Mouse (Mus musculus): Measurements from ENCODE around the gene Hoxd4. TPM values are rescaled to one million over a fixed set of nuclear protein-coding genes. Genes with fewer than 3 reads are reported as not detected.

The Hoxd4 gene
- polyA plus RNA-seq, 1 experiment from 2014 or later = 2.3 TPM

DNA sequence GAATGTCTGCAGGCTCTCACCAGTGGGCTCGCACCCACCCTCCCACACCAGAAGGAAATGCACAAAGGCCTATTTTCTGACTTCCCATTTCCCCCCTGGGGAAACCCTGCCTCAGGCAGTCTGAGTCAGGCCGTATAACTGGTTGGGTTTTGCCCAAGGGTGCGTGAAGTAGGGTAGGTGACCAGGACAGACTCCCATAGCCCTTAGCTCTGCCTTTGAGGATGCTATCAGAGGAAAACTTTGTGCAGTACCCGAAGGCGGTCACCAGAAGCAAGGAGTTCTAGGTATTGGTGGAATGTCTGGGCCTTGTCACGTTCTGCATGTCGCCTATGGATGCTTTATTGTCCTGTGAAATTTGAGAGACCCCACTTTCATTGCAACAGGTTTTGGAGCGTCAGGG lies 11.2 kb downstream of the Hoxd4 start:
- ATAC-seq = no peak
- Histone ChIP-seq H3K9ac (ENCODE audit: low read depth, low read length) (0 out of 2 replicates have a peak overlapping the region, but pooled peaks have one; percentile 7), H3K27ac (ENCODE audit: low read depth, low read length) (no peak overlapping the region), H3K4me3 (ENCODE audit: low read length) (0 out of 2 replicates have a peak overlapping the region, but pooled peaks have one; percentile 6), H3K27me3 (replicated peaks; ENCODE audit: control insufficient read depth, insufficient read depth, low read length) (peaks cover 58% of the 10 kb centered on the region), H3K36me3 (ENCODE audit: control insufficient read depth, insufficient read depth, low read length) (no peaks in the 10 kb centered on the region), H3K9me3 (ENCODE audit: control insufficient read depth, low read length) (no peaks in the 10 kb centered on the region), H3K4me2 (ENCODE audit: low read length) (peak overlapping the region; percentile 25), H3K4me1 (ENCODE audit: control insufficient read depth, insufficient read depth, low read depth, low read length) (peaks cover 2% of the 10 kb centered on the region)
- 8% methylated on average over 8 of the region's 8 CpGs for WGBS

DNA sequence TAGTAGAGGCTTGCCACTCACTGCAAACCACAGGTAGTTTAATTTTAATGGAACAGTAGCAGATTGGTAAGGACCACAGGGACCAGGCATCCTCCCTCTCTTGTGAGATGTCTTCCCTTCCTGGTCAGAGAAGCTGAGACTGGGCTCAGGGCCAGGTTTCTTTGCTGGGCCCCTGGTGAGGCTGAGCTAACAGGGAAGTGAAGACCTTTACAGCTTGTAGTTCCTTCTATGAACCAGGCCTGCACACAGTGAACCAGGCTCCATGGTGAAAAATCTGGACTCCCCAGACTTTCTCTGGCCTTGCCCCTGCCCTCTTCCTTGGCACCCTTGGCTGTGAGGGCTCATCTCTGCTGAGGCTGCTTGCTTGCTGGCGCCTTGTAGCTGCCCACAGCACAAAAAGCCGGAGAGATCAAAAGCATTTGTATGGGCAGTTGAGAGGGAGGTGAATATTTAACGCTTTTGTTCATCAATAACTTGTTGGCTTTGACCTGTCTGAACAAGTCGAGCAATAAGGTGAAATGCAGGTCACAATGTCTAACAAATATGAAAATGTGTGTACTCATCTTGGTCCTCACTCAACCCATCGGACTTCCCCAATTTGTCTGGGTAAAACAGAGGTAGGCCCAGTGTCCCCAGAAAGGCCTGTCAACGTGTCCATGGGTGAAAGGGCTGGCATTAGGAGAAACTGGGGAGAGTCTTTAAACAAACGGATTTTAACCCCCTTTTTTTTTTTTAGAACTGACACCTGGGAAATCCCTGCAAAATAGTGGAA lies 12.7 kb downstream of the Hoxd4 start:
- no peak for ATAC-seq
- Histone ChIP-seq H3K4me1 (ENCODE audit: control insufficient read depth, insufficient read depth, low read depth, low read length) (peaks cover 2% of the 10 kb centered on the region), H3K27ac (ENCODE audit: low read depth, low read length) (no peak overlapping the region), H3K9ac (ENCODE audit: low read depth, low read length) (no peak overlapping the region), H3K27me3 (replicated peaks; ENCODE audit: control insufficient read depth, insufficient read depth, low read length) (peaks cover 58% of the 10 kb centered on the region), H3K9me3 (ENCODE audit: control insufficient read depth, low read length) (no peaks in the 10 kb centered on the region), H3K4me3 (ENCODE audit: low read length) (no peak overlapping the region), H3K4me2 (ENCODE audit: low read length) (no peak overlapping the region), H3K36me3 (ENCODE audit: control insufficient read depth, insufficient read depth, low read length) (no peaks in the 10 kb centered on the region)
- WGBS = 18% methylated on average over 7 of the region's 7 CpGs

DNA sequence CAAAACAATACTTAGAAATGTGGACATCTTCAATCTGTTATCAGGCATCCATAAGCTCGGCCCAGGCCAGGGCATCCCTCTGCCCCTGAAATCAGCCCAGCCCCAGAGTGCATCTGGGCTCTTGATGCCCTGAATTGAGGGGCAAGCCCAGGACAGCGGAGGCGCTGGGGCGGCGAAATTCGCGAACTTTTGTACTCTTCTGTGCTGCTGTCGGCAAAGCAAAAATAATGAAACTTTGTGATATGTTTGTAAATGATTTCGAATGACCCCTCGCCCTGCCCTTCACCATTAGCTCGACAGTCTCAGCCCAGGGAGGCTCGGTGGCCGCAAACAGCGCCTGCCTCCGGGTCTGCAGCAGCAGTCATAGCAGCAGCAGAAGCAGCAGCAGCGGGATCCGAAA lies 13.4 kb downstream of the Hoxd4 start:
- peaks cover 52% of the 10 kb centered on the region for H3K27me3 ChIP-seq (replicated peaks; ENCODE audit: control insufficient read depth, insufficient read depth, low read length)
- H3K4me3 ChIP-seq (ENCODE audit: low read length) = peak overlapping the region; percentile 9; the same call in 1 of the 2 replicates
- no peaks in the 10 kb centered on the region for H3K36me3 ChIP-seq (ENCODE audit: control insufficient read depth, insufficient read depth, low read length)
- H3K9ac ChIP-seq (ENCODE audit: low read depth, low read length) = no peak overlapping the region
- peak overlapping the region; percentile 35 for H3K4me2 ChIP-seq (ENCODE audit: low read length)
- H3K4me1 ChIP-seq (ENCODE audit: control insufficient read depth, insufficient read depth, low read depth, low read length) = peaks cover 2% of the 10 kb centered on the region
- H3K9me3 ChIP-seq (ENCODE audit: control insufficient read depth, low read length) = no peaks in the 10 kb centered on the region
- H3K27ac ChIP-seq (ENCODE audit: low read depth, low read length) = no peak overlapping the region
- ATAC-seq = no peak
- 10% methylated on average over 17 of the region's 17 CpGs for WGBS

DNA sequence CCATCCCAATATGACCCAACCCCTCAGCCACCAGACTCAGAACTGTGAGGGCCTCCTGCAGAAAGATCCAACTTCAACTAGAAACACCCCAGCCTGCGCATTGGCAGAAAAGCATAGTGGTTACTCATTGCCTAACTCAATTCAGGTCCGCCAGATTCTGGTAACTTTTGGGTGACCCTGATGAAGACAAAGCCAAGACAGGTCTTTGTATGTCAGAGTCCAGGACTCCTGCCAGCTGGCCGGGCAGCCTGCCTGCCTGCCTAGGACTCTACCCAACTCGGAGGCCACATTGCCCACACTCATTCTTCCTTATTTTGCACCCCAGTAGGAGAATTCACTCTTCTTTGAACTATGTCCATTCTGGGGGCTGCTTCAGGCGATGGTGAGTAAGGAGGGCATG lies 14.8 kb downstream of the Hoxd4 start, which contains the start of gene Gm28230:
Gm28230 (plus strand) TSS at position 178 of the 400 bp plus-strand sequence.
- Histone ChIP-seq H3K36me3 (ENCODE audit: control insufficient read depth, insufficient read depth, low read length) (no peaks in the 10 kb centered on the region), H3K27me3 (replicated peaks; ENCODE audit: control insufficient read depth, insufficient read depth, low read length) (peaks cover 49% of the 10 kb centered on the region), H3K4me1 (ENCODE audit: control insufficient read depth, insufficient read depth, low read depth, low read length) (peaks cover 2% of the 10 kb centered on the region), H3K4me2 (ENCODE audit: low read length) (peak within 1 kb of the TSS; percentile 50), H3K9ac (ENCODE audit: low read depth, low read length) (peak within 1 kb of the TSS; percentile 53), H3K9me3 (ENCODE audit: control insufficient read depth, low read length) (no peaks in the 10 kb centered on the region), H3K27ac (ENCODE audit: low read depth, low read length) (peak within 1 kb of the TSS; percentile 81), H3K4me3 (ENCODE audit: low read length) (peak within 1 kb of the TSS; percentile 49)
- WGBS = 6% methylated on average over 5 of the region's 5 CpGs
- ATAC-seq = peak; percentile 59; the same call in 1 of the 2 replicates

DNA sequence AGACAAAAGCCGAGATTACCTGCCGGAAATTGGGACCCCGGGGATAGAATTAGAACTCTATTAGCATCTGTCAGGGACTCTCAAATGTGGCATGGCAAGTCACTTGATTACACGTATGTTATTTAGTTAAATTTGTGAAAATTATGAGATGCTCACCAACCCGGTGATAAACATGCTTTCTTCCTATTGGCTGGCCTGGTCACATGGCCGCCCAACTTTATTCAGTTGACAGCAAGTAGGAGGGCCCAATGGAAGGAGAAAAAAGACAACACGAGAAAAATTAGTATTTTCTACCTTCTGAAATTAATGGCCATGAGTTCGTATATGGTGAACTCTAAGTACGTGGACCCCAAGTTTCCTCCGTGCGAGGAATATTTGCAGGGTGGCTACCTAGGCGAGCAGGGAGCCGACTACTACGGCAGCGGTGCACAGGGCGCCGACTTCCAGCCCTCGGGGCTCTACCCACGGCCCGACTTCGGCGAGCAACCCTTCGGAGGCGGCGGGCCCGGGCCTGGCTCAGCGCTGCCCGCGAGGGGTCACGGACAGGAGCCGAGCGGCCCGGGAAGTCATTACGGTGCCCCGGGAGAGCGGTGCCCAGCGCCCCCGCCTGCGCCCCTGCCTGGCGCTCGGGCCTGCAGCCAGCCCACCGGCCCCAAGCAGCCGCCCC lies 15.4 kb downstream of the Hoxd4 start:
- H3K9ac ChIP-seq (ENCODE audit: low read depth, low read length) = peak overlapping the region; percentile 53
- H3K36me3 ChIP-seq (ENCODE audit: control insufficient read depth, insufficient read depth, low read length) = no peaks in the 10 kb centered on the region
- H3K27ac ChIP-seq (ENCODE audit: low read depth, low read length) = peak overlapping the region; percentile 81
- H3K4me1 ChIP-seq (ENCODE audit: control insufficient read depth, insufficient read depth, low read depth, low read length) = peaks cover 2% of the 10 kb centered on the region
- WGBS = 1% methylated on average over 39 of the region's 43 CpGs
- H3K4me2 ChIP-seq (ENCODE audit: low read length) = peak overlapping the region; percentile 50
- H3K4me3 ChIP-seq (ENCODE audit: low read length) = peak overlapping the region; percentile 49
- H3K27me3 ChIP-seq (replicated peaks; ENCODE audit: control insufficient read depth, insufficient read depth, low read length) = peaks cover 47% of the 10 kb centered on the region
- no peaks in the 10 kb centered on the region for H3K9me3 ChIP-seq (ENCODE audit: control insufficient read depth, low read length)
- peak; percentile 57; the same call in 1 of the 2 replicates for ATAC-seq

DNA sequence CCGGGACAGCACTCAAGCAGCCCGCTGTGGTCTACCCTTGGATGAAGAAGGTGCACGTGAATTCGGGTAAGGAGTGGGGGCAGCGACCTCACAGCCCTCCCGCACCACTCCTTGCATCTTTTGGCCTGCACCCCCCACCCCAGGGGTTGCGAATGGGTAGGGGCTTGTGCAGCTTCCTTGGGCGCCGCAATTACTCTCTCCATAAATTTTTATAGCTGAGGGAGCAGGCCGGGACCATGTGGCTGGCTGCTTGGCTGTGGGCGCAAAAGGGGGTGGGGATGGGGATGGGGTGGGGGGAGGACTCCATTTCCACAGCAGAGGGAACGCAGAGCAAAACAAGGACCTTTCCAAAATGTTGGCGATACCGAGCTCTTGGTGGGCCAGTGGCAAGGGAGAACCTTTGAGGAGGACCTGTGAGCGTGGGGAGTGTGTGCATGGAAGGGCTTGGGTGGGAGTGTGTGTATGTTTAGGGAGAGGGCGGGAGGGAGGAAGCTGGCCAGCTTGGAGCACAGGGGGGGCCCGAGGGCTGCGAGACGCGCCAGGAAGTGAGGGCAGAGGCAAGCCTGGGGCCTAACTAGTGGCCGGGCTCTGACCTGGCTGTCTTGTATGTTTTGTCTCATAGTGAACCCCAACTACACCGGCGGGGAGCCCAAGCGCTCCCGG lies 16.0 kb downstream of the Hoxd4 start:
- peak overlapping the region; percentile 53 for H3K9ac ChIP-seq (ENCODE audit: low read depth, low read length)
- H3K27ac ChIP-seq (ENCODE audit: low read depth, low read length) = peak overlapping the region; percentile 81
- H3K36me3 ChIP-seq (ENCODE audit: control insufficient read depth, insufficient read depth, low read length) = no peaks in the 10 kb centered on the region
- peaks cover 2% of the 10 kb centered on the region for H3K4me1 ChIP-seq (ENCODE audit: control insufficient read depth, insufficient read depth, low read depth, low read length)
- peak overlapping the region; percentile 49 for H3K4me3 ChIP-seq (ENCODE audit: low read length)
- peaks cover 44% of the 10 kb centered on the region for H3K27me3 ChIP-seq (replicated peaks; ENCODE audit: control insufficient read depth, insufficient read depth, low read length)
- 4% methylated on average over 24 of the region's 25 CpGs for WGBS
- peak overlapping the region; percentile 50 for H3K4me2 ChIP-seq (ENCODE audit: low read length)
- no peaks in the 10 kb centered on the region for H3K9me3 ChIP-seq (ENCODE audit: control insufficient read depth, low read length)
- peak; percentile 19; the same call in 1 of the 2 replicates for ATAC-seq

DNA sequence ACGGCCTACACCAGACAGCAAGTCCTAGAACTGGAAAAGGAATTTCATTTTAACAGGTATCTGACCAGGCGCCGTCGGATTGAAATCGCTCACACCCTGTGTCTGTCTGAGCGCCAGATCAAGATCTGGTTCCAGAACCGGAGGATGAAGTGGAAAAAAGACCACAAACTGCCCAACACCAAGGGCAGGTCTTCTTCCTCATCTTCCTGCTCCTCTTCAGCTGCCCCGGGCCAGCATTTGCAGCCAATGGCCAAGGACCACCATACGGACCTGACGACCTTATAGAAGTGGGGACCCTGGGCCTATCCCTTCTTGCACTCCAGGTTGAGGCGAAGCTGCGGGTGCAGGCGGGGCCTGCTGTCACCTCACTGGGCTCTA lies 16.6 kb downstream of the Hoxd4 start:
- WGBS = 12% methylated on average over 13 of the region's 13 CpGs
- Histone ChIP-seq H3K9ac (ENCODE audit: low read depth, low read length) (peak overlapping the region; percentile 53), H3K27ac (ENCODE audit: low read depth, low read length) (peak overlapping the region; percentile 68), H3K4me2 (ENCODE audit: low read length) (peak overlapping the region; percentile 50), H3K9me3 (ENCODE audit: control insufficient read depth, low read length) (no peaks in the 10 kb centered on the region), H3K4me3 (ENCODE audit: low read length) (peak overlapping the region; percentile 49), H3K27me3 (replicated peaks; ENCODE audit: control insufficient read depth, insufficient read depth, low read length) (peaks cover 39% of the 10 kb centered on the region), H3K4me1 (ENCODE audit: control insufficient read depth, insufficient read depth, low read depth, low read length) (peaks cover 2% of the 10 kb centered on the region), H3K36me3 (ENCODE audit: control insufficient read depth, insufficient read depth, low read length) (no peaks in the 10 kb centered on the region)
- no peak for ATAC-seq

DNA sequence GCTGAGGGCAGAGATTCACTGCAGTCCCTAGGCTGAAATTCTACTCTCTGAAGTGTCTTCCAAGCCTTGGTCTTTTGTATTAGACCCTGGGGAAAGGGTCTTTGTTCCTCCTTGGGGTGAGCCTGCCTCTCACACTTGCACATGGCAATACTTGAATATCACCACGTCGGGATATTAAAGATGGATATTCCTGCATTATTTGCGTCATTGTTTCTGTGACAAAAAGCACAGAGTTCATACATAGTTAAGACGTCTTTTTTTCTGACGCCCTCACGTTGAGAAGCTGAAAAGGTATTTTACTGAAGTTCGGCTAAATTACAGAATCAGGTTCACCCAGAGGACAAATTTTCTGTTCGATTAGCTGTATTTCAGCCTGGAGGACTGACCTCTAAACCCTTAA lies 18.6 kb downstream of the Hoxd4 start:
- no peaks in the 10 kb centered on the region for H3K9me3 ChIP-seq (ENCODE audit: control insufficient read depth, low read length)
- no peak overlapping the region; the same call in 1 of the 2 replicates for H3K27ac ChIP-seq (ENCODE audit: low read depth, low read length)
- ATAC-seq = no peak
- WGBS = 7% methylated on average over 8 of the region's 8 CpGs
- peaks cover 2% of the 10 kb centered on the region for H3K4me1 ChIP-seq (ENCODE audit: control insufficient read depth, insufficient read depth, low read depth, low read length)
- H3K4me2 ChIP-seq (ENCODE audit: low read length) = peak overlapping the region; percentile 67
- H3K36me3 ChIP-seq (ENCODE audit: control insufficient read depth, insufficient read depth, low read length) = no peaks in the 10 kb centered on the region
- H3K4me3 ChIP-seq (ENCODE audit: low read length) = no peak overlapping the region; the same call in 1 of the 2 replicates
- 0 out of 2 replicates have a peak overlapping the region, but pooled peaks have one; percentile 4 for H3K9ac ChIP-seq (ENCODE audit: low read depth, low read length)
- peaks cover 29% of the 10 kb centered on the region for H3K27me3 ChIP-seq (replicated peaks; ENCODE audit: control insufficient read depth, insufficient read depth, low read length)

DNA sequence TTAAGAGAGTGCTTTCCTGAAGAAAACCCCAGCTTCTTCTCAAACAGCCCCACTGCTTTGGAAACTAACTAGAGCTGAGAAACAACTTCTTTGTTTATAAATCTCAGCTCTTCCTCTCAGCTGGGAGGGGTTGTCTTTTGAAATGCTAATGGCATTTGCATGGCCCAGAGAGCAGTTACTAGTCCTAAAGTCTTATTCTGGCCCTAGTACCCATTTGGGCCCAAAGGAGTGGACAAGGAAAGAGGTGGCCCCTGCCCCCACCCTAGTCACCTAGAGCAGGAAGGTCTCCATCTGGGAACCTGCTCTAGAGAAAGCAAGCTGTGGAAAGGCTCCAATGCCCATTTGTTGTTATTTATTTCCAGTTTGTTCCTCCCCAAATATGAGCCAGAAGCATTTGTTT lies 19.3 kb downstream of the Hoxd4 start:
- Histone ChIP-seq H3K4me1 (ENCODE audit: control insufficient read depth, insufficient read depth, low read depth, low read length) (peaks cover 2% of the 10 kb centered on the region), H3K9ac (ENCODE audit: low read depth, low read length) (no peak overlapping the region), H3K4me3 (ENCODE audit: low read length) (peak overlapping the region; percentile 17; the same call in 1 of the 2 replicates), H3K4me2 (ENCODE audit: low read length) (peak overlapping the region; percentile 67), H3K36me3 (ENCODE audit: control insufficient read depth, insufficient read depth, low read length) (no peaks in the 10 kb centered on the region), H3K9me3 (ENCODE audit: control insufficient read depth, low read length) (no peaks in the 10 kb centered on the region), H3K27ac (ENCODE audit: low read depth, low read length) (peak overlapping the region; percentile 9), H3K27me3 (replicated peaks; ENCODE audit: control insufficient read depth, insufficient read depth, low read length) (peaks cover 35% of the 10 kb centered on the region)
- ATAC-seq = no peak
